Mouse (Mus musculus) spleen, adult 2 months (tissue): ENCODE results near the gene Fgd5. TPM values are rescaled to one million over a fixed set of nuclear protein-coding genes. Genes with fewer than 3 reads are reported as not detected.

Experiments used
- DNase-seq, 2 experiments: peaks; one replicate each; pipeline versions ENCODE4 v3.0.0 to v3.0.0-alpha.2; 2012 to 2021; ENCODE audit warnings: low spot score in 2 of 2, low read depth in 1 of 2
- H3K27ac ChIP-seq: fragments of 200-500 bp; 2 replicates; pipeline ENCODE4 v1.5.1; 2012; ENCODE audit warnings: low read length, inconsistent platforms; ENCODE audit not compliant: insufficient read depth
- H3K27me3 ChIP-seq: fragments of 200-500 bp; 2 replicates; pipeline ENCODE4 v1.6.1; 2012; ENCODE audit warnings: mild to moderate bottlenecking, moderate library complexity, low read length, inconsistent platforms; ENCODE audit not compliant: control insufficient read depth, insufficient read depth
- H3K36me3 ChIP-seq: fragments of 200-500 bp; 2 replicates; pipeline ENCODE4 v1.6.1; 2012; ENCODE audit warnings: mild to moderate bottlenecking, low read length, inconsistent platforms; ENCODE audit not compliant: control insufficient read depth, insufficient read depth
- H3K4me1 ChIP-seq: fragments of 200-500 bp; 2 replicates; pipeline ENCODE4 v1.6.1; 2011; ENCODE audit warnings: inconsistent platforms; ENCODE audit not compliant: control insufficient read depth, insufficient read depth, insufficient read length
- H3K4me3 ChIP-seq: fragments of 200-500 bp; 2 replicates; pipeline ENCODE4 v1.5.1; 2011; ENCODE audit warnings: mild to moderate bottlenecking, inconsistent platforms; ENCODE audit not compliant: insufficient read depth, insufficient read length; ENCODE audit errors: extremely low read depth
- CTCF ChIP-seq: fragments of 200-500 bp; IDR thresholded peaks from 2 replicates; pipeline ENCODE4 v1.5.1; 2011; ENCODE audit warnings: mild to moderate bottlenecking, inconsistent platforms; ENCODE audit not compliant: insufficient read depth, insufficient read length, insufficient replicate concordance; ENCODE audit errors: extremely low read depth
- POLR2A ChIP-seq: fragments of 200-500 bp; IDR thresholded peaks from 2 replicates; pipeline ENCODE4 v1.6.1; 2011; ENCODE audit warnings: low read depth, low read length, inconsistent platforms
- WGBS: fragments of 180-500 bp; shearing (Covaris S2); methylation state at CpG from one replicate; pipeline ENCODE4 v1.1.7; 2018; 5-methylcytosine and 5-hydroxymethylcytosine counted together
- polyA plus RNA-seq: library from polyadenylated mRNA; depleted of rRNA; stranded (reverse); fragments of >200 nt; gene quantifications from 2 replicates; pipeline ENCODE4 v1.2.3, GENCODE M21; 2012

The Fgd5 gene
- polyA plus RNA-seq, 1 experiment = 7.1 TPM

DNA sequence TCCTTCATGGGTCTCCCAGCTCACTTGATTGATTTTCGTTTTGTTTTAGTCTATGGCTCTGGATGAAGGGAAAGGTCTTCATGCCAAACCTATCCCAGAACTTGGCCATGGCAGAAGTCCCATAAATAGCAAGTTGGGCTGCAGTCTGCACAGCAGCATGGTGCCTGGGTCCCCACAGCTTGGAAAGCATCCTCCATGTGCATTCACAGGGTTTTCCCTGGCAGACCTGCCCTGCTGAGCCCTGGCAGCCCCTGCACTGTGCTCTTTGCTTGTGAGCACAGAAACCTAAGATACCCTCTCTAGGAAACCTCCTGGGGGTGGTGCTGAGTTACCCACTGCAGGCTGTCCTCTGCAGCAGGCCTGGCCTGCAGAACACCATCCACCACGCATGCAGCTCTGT lies 32.2 kb downstream of the Fgd5 start:
- H3K4me1 ChIP-seq = no peaks in the 10 kb centered on the region
- H3K36me3 ChIP-seq = no peaks in the 10 kb centered on the region
- no peak overlapping the region for H3K4me3 ChIP-seq
- TF ChIP-seq POLR2A (no peak), CTCF (no peak)
- no peak for DNase-seq
- no peak overlapping the region for H3K27ac ChIP-seq
- 78% methylated on average over 2 of the region's 2 CpGs for WGBS
- no peaks in the 10 kb centered on the region for H3K27me3 ChIP-seq

GRCm38 (mm10) chr6:92012413-92012812 lies 33.7 kb downstream of the Fgd5 start:
- 10% methylated on average over 5 of the region's 5 CpGs for WGBS
- Histone ChIP-seq H3K27ac (no peak overlapping the region), H3K36me3 (no peaks in the 10 kb centered on the region), H3K27me3 (no peaks in the 10 kb centered on the region), H3K4me3 (no peak overlapping the region), H3K4me1 (no peaks in the 10 kb centered on the region)
- no peak for TF ChIP-seq POLR2A
- TF ChIP-seq CTCF = no peak
- no peak for DNase-seq

GRCm38 (mm10) chr6:92013035-92013434 lies 34.4 kb downstream of the Fgd5 start:
- DNase-seq = no peak
- H3K36me3 ChIP-seq = no peaks in the 10 kb centered on the region

GRCm38 (mm10) chr6:92013620-92014019 lies 34.9 kb downstream of the Fgd5 start:
- Histone ChIP-seq H3K4me1 (no peaks in the 10 kb centered on the region), H3K36me3 (no peaks in the 10 kb centered on the region), H3K4me3 (no peak overlapping the region), H3K27me3 (no peaks in the 10 kb centered on the region), H3K27ac (no peak overlapping the region)
- TF ChIP-seq CTCF (no peak), POLR2A (no peak)
- WGBS = 86% methylated on average over 3 of the region's 3 CpGs
- DNase-seq = no peak

More at GRCm38 (mm10) chr6:92013035-92013434, 34.4 kb downstream of the Fgd5 start:
- no peaks in the 10 kb centered on the region for H3K27me3 ChIP-seq
- TF ChIP-seq CTCF (no peak), POLR2A (no peak)
- H3K27ac ChIP-seq = no peak overlapping the region
- WGBS = 37% methylated on average over 6 of the region's 6 CpGs
- H3K4me1 ChIP-seq = no peaks in the 10 kb centered on the region
- no peak overlapping the region for H3K4me3 ChIP-seq

DNA sequence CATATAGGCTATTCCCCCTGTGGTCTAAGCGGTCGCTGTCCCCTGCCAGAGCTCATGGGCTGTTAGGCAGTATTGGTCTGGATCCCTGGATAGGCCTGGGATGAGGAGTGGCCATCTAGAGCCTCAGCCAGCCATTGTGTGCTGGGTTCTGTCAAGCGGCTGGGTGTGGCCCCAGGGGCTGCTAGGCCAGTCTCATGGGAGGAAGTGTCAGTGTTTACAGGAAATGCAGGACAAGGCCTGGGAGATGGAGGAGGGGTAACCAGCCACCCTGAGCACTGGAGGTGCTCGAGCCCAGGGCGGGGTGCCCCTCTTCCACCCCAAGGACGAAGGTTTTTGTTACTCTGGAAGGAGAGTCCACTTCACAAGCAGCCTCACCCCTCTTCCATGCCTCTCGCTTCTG lies 36.3 kb downstream of the Fgd5 start:
- peak overlapping the region; percentile 32; the same call in 1 of the 2 replicates for H3K27ac ChIP-seq
- whole genome bisulfite sequencing = 75% methylated on average over 7 of the region's 7 CpGs
- no peaks in the 10 kb centered on the region for H3K27me3 ChIP-seq
- DNase-seq = no peak
- no peaks in the 10 kb centered on the region for H3K4me1 ChIP-seq
- H3K36me3 ChIP-seq = no peaks in the 10 kb centered on the region
- TF ChIP-seq POLR2A = no peak
- TF ChIP-seq CTCF = no peak
- no peak overlapping the region for H3K4me3 ChIP-seq

- H3K27me3 ChIP-seq = no peaks in the 10 kb centered on the region
- DNase-seq = no peak
- WGBS = 85% methylated on average over 5 of the region's 5 CpGs
These were observed 37.2 kb downstream of the Fgd5 start for GRCm38 (mm10) chr6:92015848-92016247.

DNA sequence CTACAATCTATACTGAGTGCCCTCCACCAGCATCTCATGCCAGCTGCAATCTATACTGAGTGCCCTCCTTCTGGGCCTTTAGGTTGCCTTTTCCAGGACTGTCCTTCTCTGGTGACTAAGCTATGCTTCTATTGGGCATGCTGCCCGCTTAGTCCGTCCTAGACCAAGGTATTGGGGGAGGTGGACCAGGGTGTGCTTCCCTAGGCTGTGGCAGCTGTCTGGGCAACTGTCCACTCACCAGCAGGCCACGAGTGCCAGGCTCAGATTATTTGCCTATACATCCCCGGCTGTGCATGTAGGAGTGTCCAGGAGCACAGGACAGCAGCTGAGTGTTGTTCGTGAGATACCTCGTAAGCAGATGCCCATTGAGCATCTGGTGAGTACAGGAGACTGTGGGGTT lies 38.1 kb downstream of the Fgd5 start:
- Histone ChIP-seq H3K4me3 (no peak overlapping the region), H3K27me3 (no peaks in the 10 kb centered on the region)
- whole genome bisulfite sequencing = 80% methylated on average over 6 of the region's 6 CpGs

More at GRCm38 (mm10) chr6:92015848-92016247, 37.2 kb downstream of the Fgd5 start:
- Histone ChIP-seq H3K36me3 (no peaks in the 10 kb centered on the region), H3K4me1 (no peaks in the 10 kb centered on the region), H3K27ac (no peak overlapping the region), H3K4me3 (no peak overlapping the region)
- TF ChIP-seq CTCF (no peak), POLR2A (no peak)

More for the DNA sequence above, 38.1 kb downstream of the Fgd5 start:
- H3K36me3 ChIP-seq = no peaks in the 10 kb centered on the region
- no peak overlapping the region for H3K27ac ChIP-seq
- no peak for DNase-seq
- TF ChIP-seq CTCF (no peak), POLR2A (no peak)
- no peaks in the 10 kb centered on the region for H3K4me1 ChIP-seq
